Mouse (Mus musculus) liver, adult (tissue): ENCODE results near the gene Tmem176b.
A peak's percentile ranks its signal among the peaks of the same experiment; 100 is the strongest.

ENCODE experiments used
- GATA4 ChIP-seq: IDR thresholded peaks from 2 replicates; pipeline ENCODE4 v1.6.1; 2014; ENCODE audit warnings: mild to moderate bottlenecking, low read length; ENCODE audit not compliant: insufficient replicate concordance

Tmem176b gene

DNA sequence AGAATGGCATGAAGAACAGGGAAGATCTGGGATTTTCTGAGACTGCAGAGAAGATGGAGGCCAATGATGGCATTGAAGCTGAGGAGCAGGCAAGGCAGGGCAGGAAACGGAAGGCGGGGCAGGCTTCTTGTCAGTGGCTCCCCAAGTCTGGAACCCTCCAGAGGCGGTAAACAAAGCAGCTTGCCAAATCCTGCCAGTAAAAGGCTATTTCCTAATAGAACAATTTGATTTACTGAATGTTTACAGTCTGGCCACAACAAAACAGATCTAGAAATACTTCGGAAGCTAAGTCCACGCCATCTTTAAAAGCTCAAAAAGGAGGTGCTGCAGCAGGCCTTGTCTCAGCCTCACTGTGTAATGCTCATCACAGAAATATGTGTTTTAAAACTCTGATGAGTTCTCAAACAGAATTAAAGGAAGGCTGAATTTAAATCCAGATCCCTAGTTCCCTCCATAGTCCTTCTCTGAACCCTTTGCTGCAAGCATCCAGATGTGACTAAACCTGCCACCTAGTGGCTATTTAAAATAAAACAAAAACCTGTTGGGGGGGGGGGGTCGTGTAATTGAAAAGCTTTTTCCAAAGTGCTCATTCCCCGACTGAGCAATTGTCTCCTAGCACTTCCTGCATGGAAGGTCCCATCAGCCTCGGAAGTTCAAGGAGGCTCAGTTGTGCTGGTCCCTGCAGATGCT is 16.5 kb upstream of the Tmem176b start:
- TF ChIP-seq GATA4: no peak

DNA sequence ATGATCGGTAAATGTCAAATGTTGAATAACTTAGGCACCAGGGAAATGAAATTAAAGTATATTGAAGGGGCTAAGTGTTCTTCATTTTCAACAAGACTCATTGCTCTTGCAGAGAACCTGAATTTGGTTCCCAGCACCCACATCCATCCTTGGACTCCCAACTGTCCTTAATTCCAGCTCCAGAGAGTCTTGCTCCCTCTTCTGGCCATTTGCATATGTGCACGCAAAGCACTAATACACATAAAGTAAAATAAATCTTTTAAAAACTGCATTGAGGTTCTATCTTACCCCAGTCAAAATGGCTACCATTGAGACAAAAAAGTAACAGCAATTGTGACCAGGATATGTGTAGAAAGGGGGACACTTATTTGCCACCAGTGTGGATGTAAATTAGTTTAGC is 12.9 kb upstream of the Tmem176b start:
- TF ChIP-seq GATA4: no peak

DNA sequence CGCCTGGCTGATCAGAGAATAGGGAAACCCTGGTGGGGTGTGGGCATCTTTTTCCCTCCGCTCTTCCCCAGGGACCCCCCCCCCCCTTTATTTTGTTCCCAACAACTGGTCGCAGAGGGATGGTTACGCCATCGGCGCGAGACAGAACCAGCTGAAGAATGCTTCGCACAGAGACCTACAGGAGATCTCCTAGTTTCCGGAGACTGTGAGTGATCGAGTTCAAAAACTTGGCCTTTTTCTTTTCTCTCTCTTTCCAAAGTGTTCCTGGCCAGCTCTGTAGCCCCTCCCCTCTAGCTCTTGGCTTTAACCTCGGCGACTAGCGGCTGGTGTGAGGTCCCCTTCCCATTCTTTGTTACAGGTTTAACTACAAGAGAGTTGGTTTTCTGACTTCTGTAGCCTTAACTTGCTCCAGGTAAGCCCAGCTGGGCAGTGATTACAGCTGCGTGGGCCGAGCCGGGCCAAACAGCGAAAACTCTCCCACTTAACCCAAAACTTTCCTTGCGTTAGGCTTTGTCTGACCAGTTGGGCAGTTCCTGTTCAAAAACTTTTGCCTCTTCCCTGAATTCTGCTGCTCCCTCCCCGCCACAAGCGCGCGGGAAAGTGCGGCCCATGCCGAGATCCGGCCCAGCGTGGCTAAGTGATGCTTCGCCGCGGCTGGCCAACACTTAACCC is 10.7 kb upstream of the Tmem176b start:
- TF ChIP-seq GATA4: no peak

DNA sequence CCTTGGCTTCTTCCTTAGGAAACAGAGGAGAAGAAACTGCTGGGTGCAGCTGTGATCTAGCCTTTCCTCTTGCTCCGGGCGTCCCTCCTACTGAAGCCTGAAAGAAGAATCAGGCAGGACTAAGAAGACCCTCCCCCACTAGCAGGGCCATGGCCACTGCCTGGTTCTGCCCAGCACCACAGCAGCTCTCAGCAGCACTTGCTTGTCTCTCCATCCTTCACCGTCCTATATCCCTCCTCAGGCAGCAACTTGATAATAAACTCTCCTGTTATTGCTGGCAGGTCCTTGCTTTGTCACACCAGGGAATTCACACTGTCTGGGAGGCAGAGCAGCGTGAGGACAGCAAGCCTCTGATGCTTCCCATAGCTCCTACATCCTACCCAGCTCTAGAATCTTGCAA is 3.8 kb upstream of the Tmem176b start:
- no peak for TF ChIP-seq GATA4

DNA sequence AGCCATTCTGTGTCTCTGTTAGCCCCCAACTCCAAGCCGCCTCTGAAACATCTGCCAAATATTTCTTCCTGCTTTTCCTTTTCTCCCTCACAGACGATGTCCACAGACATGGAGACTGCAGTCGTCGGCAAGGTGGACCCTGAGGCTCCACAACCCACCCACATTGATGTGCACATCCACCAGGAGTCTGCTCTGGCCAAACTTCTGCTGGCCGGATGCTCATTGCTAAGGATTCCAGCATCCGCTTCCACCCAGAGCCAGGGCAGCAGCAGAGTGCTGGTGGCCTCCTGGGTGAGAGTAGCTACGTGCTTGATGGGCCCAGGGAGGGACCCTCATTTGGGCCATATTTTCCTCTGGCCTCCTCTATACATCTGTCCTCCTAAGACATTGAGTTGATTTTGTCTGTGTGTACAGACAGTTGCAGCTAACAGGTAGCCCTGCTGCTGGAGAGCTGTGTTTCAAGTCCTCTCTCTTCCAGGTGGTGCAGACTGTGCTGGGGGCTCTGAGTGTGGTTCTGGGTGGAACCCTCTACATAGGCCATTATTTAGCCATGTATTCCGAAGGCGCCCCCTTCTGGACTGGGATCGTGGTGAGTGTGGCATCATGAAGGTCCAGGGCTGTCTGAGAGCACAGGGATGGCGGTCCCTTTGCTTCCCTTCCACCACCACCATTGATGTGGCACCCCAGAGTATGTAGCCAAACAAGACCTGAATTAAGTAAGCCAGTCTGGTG is 981 bp upstream of the Tmem176b start:
- TF ChIP-seq GATA4: no peak

DNA sequence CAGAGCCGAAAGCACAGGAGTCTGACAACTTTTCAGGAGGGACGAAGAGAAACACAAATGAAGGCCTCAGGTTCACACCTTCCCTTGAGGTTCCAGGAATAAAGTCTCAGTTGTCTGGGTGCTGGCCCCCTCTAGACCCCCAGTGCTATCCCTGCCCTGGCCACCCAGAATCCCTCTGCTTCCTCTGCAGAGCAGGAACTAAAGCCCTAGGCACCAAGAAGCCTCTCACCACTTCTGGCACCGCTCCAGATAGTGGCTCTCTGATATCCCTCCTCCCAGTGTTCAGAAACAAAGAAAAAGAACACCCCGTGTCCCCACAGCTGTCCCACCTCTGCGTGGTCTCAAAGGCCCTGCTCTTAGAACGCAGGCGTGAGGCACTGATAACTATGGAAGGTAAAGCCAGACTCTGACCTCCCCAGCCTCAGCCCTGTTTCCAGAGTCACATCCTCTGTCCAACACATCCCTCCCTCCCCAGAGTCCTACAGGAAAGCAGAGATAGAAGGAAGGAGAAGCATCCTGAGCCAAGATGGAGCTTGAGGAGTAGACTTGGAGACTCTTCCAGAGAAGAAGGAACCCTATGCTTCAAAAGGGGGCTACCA is 826 bp downstream of the Tmem176b start, which contains the start of gene Tmem176a:
Tmem176a (plus strand) TSS at position 549 of the 599 bp plus-strand sequence.
- TF ChIP-seq GATA4: no peak; the same call in 1 of the 2 replicates

DNA sequence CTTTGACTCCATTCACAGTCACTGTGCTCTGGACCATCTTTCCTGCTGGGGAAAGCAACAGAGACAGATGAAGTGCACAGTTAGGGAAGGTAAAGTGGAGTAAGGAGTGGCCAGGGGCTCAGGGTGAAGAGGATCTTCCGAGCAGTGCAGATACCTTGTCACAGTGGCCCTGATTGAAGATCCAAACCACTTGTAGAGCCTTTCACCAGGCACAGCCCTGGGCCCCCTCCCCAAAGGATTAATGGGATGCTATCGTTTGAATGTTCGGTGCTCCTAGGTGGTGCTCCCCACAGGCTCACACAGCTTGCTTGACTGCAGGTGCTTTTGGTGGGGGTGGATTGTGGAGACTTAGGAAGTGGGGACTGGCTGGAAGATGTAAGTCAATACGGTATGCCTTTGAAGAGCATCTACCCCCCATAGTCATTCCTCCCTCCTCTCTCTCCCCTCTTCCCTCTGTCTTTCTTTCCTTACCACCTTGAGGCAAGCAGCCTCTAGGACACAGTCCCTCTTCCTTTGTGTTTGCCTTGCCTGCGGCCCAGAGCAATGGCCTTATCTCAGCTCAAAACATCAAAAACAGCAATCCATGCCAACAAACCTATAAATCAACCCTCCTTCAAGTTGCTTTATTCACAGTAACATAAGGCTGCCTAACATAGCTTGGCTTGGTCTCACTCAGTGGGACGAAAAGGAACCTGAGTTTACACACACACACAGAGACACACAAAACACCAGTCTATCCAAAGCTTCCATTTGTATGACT is 2.8 kb downstream of the Tmem176b start:
- no peak for TF ChIP-seq GATA4

DNA sequence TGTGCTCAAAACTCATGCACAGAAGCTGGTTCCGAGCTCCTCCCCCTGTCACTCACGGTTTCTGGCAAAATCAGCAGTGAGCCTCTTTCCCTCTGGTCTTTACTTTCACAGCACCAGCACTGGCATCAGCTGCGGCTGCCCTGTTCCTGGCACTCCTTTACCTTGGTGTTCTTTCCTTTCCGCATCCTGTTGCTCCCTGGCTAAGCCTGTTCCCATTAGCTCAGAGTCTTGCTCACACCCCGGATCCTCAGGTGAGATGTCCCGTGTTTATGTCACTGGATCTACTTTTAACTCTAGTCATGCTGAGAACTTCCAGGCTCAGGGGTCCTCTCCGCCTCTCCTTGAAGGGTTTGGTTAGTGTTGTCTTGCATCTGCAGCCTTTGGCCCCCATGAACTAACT is 3.8 kb downstream of the Tmem176b start:
- TF ChIP-seq GATA4: no peak

DNA sequence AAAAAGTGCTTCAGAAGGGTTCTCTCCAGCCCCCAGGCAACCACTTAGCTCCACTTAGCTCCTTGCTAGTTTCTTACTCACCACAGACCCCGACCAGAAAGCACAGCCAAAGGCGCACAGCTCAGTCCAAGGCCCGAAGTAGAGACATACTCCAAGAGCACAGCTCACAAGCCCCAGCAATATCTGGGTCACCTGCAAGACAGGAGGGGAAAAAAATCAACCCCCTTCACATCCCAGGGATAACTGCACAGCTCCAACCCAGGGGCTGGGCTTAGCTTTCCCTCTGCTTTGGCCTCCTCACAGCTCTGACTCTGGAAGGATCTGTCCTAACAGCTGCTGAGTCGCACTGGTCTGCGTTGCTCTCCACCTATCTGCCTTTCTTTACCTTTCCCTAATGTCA is 5.2 kb downstream of the Tmem176b start:
- TF ChIP-seq GATA4: no peak

DNA sequence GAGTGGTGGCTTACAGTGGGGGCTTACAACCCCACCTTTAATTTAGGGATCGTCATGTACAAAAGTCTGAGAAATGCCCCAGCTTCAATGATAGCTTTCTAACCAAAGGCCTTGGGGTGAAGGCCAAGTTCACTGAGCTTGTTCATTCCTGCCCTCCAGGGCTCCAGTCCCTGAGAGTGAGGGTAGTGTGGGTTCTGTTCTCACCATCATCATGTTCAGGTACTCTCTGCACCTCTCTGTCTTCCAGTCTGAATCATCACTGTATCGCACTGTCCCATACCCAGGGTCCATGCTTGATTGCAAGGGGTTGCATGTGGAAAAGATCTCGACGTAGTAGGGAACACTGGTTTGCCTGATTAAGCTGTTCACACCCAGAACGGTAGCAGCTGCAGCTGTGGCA is 6.1 kb downstream of the Tmem176b start:
- no peak for TF ChIP-seq GATA4

DNA sequence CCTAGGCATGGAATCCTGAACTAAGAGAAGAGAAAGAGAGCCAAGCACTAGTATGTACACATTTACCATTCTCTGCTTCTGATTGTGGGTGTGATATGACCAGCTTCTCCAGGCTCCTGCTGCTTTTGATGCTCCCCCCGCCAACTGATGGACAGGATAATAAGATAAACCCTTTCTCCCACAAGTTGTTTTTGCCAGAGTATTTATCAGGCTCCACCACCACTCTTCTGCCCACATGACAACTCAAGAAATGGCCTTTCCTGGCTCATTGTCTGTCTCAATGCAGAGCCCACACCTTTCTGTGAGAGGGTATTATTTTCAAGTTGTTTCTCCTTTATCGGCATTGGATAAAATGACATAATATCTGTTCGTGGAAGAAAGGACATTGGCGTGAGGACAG is 7.8 kb downstream of the Tmem176b start:
- TF ChIP-seq GATA4: no peak

DNA sequence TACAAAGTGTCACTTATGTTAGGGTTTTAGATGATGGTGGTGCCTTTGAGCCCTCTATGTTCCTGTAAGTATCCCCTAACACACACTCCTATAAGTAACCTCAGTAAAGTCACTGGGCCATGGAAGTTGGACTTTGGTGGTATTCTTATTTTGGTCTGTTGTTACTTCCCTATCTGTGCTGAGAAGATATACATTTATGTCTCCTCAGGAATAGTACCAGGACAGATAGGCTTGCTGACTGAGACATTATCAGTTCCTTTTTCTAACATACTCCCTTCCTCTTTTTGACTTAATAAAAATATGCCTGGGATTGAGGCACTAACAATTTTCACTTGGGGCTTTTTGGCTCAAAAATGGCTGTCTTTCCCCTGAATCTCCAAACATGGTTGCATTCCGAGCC is 8.9 kb downstream of the Tmem176b start:
- no peak for TF ChIP-seq GATA4

DNA sequence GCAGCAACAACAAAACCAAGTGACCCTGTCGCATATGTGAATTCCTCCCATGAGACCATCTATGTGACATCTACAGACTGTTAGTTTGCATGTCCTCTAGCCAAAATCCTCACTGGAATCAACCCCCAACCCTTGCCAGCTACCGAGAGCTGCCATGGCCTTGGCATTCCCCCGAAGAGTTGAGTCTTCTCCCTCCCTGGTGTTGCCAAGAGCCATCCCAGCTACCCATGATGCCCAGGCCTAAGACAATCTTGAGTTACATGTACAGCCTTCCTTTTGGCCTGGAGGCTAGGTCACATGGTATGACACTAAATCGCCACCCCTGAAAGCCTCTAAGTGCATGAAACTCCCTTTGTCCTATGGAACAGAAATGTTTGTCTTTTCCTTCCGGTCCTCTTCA is 10.2 kb downstream of the Tmem176b start:
- no peak for TF ChIP-seq GATA4

DNA sequence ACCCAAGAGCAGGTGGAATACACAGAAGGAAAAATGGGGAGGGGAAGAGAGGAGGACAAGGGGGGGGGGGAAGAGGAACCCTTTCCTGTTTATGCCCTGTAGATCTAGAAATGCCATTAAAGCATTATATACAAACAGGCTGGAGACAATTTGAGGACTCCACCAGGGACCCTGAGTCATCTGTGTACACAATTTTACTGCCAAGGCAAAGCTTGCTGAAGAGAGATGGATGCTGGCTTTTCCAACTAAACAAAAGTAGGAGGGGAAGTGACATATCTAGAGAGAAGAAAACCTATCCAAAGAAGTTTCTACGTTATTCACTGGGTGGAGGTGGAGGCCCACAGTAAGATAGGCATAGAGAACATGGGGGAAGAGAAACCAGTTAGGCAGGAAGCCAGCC is 11.1 kb downstream of the Tmem176b start:
- TF ChIP-seq GATA4: no peak

DNA sequence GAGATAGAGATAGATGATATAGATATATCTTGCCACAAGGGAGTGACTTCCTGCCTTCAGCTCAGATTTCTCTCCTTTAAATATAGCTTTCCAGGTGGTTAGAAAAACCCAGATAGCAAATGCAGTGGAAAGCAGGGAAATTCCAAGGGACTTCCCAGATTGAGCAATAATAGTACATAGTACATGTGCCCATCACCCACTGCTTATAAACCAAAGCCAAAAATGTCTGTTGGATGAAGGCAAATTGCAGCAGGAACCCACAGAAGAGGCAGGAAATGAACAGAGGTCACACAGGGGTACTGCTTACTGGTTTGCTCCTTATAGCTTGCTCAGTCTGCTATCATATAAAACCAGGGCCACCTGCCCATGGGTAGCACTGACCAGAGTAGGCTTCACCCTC is 11.6 kb downstream of the Tmem176b start:
- 0 out of 2 replicates have a peak, but pooled peaks have one; percentile 12 for TF ChIP-seq GATA4
